Mouse (Mus musculus) cerebellum, adult 11-12 months (tissue): Measurements from ENCODE around the gene Glrx3.
"Not testable (repeated sequence)": the region's sequence is repeated elsewhere in the genome, so short reads cannot be mapped to it uniquely, and the experiment has no call there.

ENCODE experiments used
- DNase-seq: peaks from one replicate; pipeline ENCODE4 v3.0.0; 2022

Glrx3 gene

GRCm38 (mm10) chr7:137437440-137438178 is at the start of gene Glrx3:
Gene Glrx3, plus strand, starts transcription at chr7:137437614.
- peak; percentile 95 for DNase-seq

- no peak for DNase-seq
Measured at GRCm38 (mm10) chr7:137387863-137388262, 49.6 kb upstream of the Glrx3 start.

- DNase-seq = no peak
Measured at GRCm38 (mm10) chr7:137395421-137395820, 42.0 kb upstream of the Glrx3 start.

GRCm38 (mm10) chr7:137397361-137397910 is 40.0 kb upstream of the Glrx3 start:
- no peak for DNase-seq

GRCm38 (mm10) chr7:137398973-137399372 is 38.4 kb upstream of the Glrx3 start:
- no peak for DNase-seq

GRCm38 (mm10) chr7:137404146-137404545 is 33.3 kb upstream of the Glrx3 start:
- no peak for DNase-seq

GRCm38 (mm10) chr7:137407428-137408058 is 29.9 kb upstream of the Glrx3 start:
- no peak for DNase-seq

- peak; percentile 94 for DNase-seq
Measured at GRCm38 (mm10) chr7:137410337-137411197, 26.8 kb upstream of the Glrx3 start, which contains the start of gene 9430038I01Rik. Gene 9430038I01Rik, minus strand, starts transcription at chr7:137410762.

GRCm38 (mm10) chr7:137414710-137415109 is 22.7 kb upstream of the Glrx3 start:
- no peak for DNase-seq

- DNase-seq = no peak
Measured at GRCm38 (mm10) chr7:137420550-137420949, 16.9 kb upstream of the Glrx3 start.

- no peak for DNase-seq
Measured at GRCm38 (mm10) chr7:137421236-137421635, 16.2 kb upstream of the Glrx3 start.

- no peak for DNase-seq
Measured at GRCm38 (mm10) chr7:137426693-137427092, 10.7 kb upstream of the Glrx3 start.

GRCm38 (mm10) chr7:137431769-137432603 is 5.4 kb upstream of the Glrx3 start:
- no peak for DNase-seq

- no peak for DNase-seq
Measured at GRCm38 (mm10) chr7:137436901-137437300, 513 bp upstream of the Glrx3 start.

GRCm38 (mm10) chr7:137438179-137438550 is 751 bp downstream of the Glrx3 start:
- DNase-seq = no peak

- DNase-seq = not testable (repeated sequence)
Measured at GRCm38 (mm10) chr7:137438962-137439361, 1.5 kb downstream of the Glrx3 start.

- no peak for DNase-seq
Measured at GRCm38 (mm10) chr7:137442951-137443350, 5.5 kb downstream of the Glrx3 start.

GRCm38 (mm10) chr7:137445321-137445720 is 7.9 kb downstream of the Glrx3 start:
- DNase-seq = no peak

GRCm38 (mm10) chr7:137461396-137461795 is 24.0 kb downstream of the Glrx3 start:
- no peak for DNase-seq

GRCm38 (mm10) chr7:137468174-137468573 is 30.8 kb downstream of the Glrx3 start:
- DNase-seq = no peak

- DNase-seq = no peak
Measured at GRCm38 (mm10) chr7:137471431-137472120, 34.2 kb downstream of the Glrx3 start.

- DNase-seq = no peak
Measured at GRCm38 (mm10) chr7:137472149-137472548, 34.7 kb downstream of the Glrx3 start.
